Mouse (Mus musculus) CH12.LX (cell line): Measurements from ENCODE around the gene Ppp6r3.

Source experiments
- CTCF ChIP-seq, 2 experiments: IDR thresholded peaks in 1 of 2; conservative IDR thresholded peaks in 1 of 2; 2 replicates each; pipeline ENCODE4 v1.5.1; 2011 to 2012; ENCODE audit warnings: low read depth in 2 of 2, low read length in 2 of 2, improper control_type of control experiment in 1 of 2, inconsistent platforms in 1 of 2, mild to moderate bottlenecking in 1 of 2, moderate library complexity in 1 of 2
- POLR2A ChIP-seq: IDR thresholded peaks from 2 replicates; pipeline ENCODE4 v1.6.1; 2011; ENCODE audit warnings: low read depth, mild to moderate bottlenecking, improper control_type of control experiment, low read length
- SIN3A ChIP-seq: IDR thresholded peaks from 2 replicates; pipeline ENCODE4 v1.6.1; 2012; ENCODE audit warnings: low read length, improper control_type of control experiment, inconsistent platforms
- ZKSCAN1 ChIP-seq: IDR thresholded peaks from 2 replicates; pipeline ENCODE4 v1.6.1; 2012; ENCODE audit warnings: low read depth, inconsistent platforms, low read length, improper control_type of control experiment, borderline replicate concordance

DNA sequence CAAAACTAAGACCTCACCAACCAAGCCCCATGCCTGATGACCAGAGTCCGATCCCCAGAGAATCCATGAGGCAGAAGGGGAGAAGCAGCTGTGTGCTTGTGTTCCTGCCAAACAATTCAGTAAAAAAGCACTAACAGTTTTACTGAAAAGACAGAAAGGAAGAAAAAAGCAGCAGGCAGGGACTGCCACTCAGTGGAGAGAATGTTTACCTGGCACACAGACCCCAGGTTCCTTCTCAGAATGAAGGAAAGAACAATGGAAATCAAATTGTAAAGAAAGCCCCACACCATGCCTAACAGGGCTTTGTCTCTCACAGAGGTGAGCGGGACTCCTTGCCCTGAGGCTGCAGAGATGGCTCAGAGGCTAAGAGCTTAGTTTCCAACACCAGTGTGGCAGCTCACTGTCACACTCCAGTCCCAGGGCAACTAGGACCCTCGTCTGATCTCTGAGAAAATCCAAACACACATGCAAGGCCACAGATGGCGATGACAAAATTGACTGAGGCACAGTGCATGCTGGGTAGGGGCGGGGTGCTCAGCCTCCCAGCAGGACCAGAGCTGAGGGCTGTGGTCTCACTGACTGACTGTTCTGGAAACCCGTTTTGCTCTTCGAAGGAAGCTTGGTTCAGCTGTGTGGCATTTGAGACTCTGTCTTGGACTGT lies 146.3 kb downstream of the Ppp6r3 start:
- TF ChIP-seq ZKSCAN1 (no peak), SIN3A (no peak), POLR2A (no peak), CTCF (conservative IDR thresholded peaks at IDR 0.05 in 1 of 2, IDR thresholded peaks at IDR 0.05 in 1 of 2; ENCODE audit: low read depth in 2 of 2, low read length in 2 of 2) (no peak)
